Mouse (Mus musculus): ENCODE results near the gene Mkrn1. TPM values are rescaled to one million over a fixed set of nuclear protein-coding genes. Genes with fewer than 3 reads are reported as not detected.
"Not testable (repeated sequence)": the region's sequence is repeated elsewhere in the genome, so short reads cannot be mapped to it uniquely, and the experiment has no call there.

The Mkrn1 gene
- total RNA-seq, 4 experiments from 2014 or later: 14.0 to 18.6 (median 15.6) TPM

DNA sequence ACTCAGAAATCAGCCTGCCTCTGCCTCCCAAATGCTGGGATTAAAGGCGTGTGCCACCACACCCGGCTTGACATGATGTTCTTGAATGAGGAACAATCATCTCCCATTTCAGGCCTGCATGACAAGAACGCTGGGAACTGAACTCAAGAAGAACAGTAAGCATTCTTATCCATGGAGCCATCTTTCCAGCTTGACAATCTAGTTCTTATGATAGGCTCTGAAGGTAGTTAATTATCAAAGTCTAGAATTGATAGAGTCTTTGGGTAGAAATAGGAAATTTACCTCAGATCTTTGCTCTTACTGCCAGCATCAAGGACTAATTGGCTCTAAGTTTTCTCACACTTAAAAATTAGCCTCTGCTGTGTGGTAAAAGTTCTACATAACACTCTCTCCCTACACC lies 40.0 kb downstream of the Mkrn1 start:
- DNase-seq (ENCODE audit: low spot score in 2 of 2): no peak

DNA sequence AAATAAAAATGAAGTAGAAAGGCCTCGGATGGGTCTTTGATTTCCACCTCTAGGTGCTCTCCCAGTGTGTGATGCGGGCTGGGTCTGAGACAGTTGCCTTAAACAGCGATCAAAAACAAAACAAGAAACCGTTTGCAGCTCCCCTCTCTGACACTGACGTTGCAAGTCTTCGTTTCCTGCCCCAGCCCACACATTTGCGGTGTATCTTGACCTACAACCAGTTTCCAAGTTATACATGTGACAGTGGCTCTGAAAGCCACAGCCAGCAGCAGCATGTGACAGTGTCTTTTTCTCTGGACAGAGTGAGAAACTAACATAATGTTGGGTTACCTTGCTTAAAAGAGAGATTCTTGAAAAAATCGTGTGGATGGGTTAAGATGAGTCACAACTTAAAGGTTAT lies 40.5 kb downstream of the Mkrn1 start:
- no peak for DNase-seq (ENCODE audit: low spot score in 2 of 2)

DNA sequence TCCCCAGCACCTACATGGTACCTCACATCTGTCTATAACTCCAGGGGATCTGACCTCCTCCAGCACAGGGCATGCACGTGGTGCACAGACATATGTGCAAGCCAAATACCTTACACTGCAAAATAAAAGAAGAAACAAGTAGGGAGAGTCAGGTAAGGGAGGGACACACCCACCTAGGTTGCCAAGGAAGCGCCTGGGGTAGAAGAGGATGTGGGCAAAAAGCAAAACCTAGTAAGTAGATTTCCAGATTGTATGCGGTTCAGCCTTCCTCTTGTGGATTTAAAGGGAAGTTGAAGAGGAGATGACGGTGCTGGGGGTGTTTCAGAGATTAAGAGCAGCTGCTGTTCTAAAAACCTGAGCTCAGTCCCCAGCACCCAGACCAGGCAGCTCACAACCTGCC lies 41.0 kb downstream of the Mkrn1 start:
- no peak for DNase-seq (ENCODE audit: low spot score in 2 of 2)

- not testable (repeated sequence) for DNase-seq (ENCODE audit: low spot score in 2 of 2)
These were observed 42.0 kb downstream of the Mkrn1 start for GRCm38 (mm10) chr6:39378161-39378835.

GRCm38 (mm10) chr6:39377311-39377827 lies 42.9 kb downstream of the Mkrn1 start, which contains the start of gene Slc37a3:
Gene Slc37a3 (minus strand): TSS chr6:39377675.
- DNase-seq (ENCODE audit: low spot score in 2 of 2): peak; percentile 70 to 72

- DNase-seq (ENCODE audit: low spot score in 2 of 2): no peak
These were observed 43.5 kb downstream of the Mkrn1 start for GRCm38 (mm10) chr6:39376775-39377174.

GRCm38 (mm10) chr6:39373301-39373955 lies 46.8 kb downstream of the Mkrn1 start:
- no peak for DNase-seq (ENCODE audit: low spot score in 2 of 2)

DNA sequence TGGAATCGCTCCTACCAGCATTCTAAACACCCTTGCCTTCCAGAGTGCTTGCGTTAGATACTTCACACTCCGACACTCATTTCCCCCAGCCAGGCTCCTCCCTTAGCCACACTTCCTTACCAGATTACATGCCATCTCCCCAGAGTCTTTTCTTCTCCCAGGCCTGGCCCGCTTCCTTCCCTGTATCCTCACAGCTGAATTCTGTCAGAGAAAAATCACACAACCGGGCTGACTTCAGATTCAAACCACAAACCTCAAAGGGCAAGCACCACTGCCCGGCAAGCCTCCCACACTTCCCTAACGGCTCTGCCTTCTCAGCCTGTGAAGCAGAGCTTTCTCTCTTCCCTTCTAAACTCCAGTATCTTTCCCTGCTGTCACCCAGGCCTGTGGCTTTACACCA lies 47.5 kb downstream of the Mkrn1 start:
- peak; percentile 4 to 12 for DNase-seq (ENCODE audit: low spot score in 2 of 2)

GRCm38 (mm10) chr6:39372042-39372441 lies 48.2 kb downstream of the Mkrn1 start:
- no peak for DNase-seq (ENCODE audit: low spot score in 2 of 2)

DNA sequence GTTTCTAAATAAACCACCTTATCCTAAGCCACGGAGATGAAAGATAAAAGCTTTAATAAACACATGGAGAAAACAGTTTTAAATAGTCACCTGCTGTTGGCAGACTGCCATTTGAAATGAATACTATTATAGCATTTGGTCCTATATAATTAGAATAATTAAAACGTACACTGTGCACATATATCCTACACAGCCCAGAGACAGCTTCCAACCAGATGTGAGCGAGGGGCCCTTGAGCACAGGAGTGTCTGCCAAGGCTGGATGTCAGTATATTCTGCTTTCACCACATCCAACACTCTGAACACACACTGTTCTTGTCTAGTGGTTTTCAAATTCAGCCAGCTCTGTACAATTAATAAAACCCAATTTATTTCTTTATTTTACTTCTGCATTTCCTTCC lies 50.6 kb downstream of the Mkrn1 start:
- DNase-seq (ENCODE audit: low spot score in 2 of 2): no peak

- DNase-seq (ENCODE audit: low spot score in 2 of 2): no peak
These were observed 57.6 kb downstream of the Mkrn1 start for GRCm38 (mm10) chr6:39362684-39363083.

GRCm38 (mm10) chr6:39359207-39359606 lies 61.1 kb downstream of the Mkrn1 start:
- DNase-seq (ENCODE audit: low spot score in 2 of 2): not testable (repeated sequence)

- DNase-seq (ENCODE audit: low spot score in 2 of 2): no peak
These were observed 71.3 kb downstream of the Mkrn1 start for GRCm38 (mm10) chr6:39348946-39349345.

- no peak for DNase-seq (ENCODE audit: low spot score in 2 of 2)
These were observed 72.1 kb downstream of the Mkrn1 start for GRCm38 (mm10) chr6:39347880-39348814.

Other genes starting within 250 kb of the Mkrn1 start
- 10 to 100 TPM; 26.3 to 34.3 (median 28.9) TPM for gene Kdm7a, start 213.7 kb downstream of the Mkrn1 start, total RNA-seq (2022)
- 10 to 100 TPM; 12.1 to 18.0 (median 12.7) TPM for gene Slc37a3, start 42.8 kb downstream of the Mkrn1 start, total RNA-seq (2022)
- under 1 TPM in 1 of 4 experiments, not detected in 3; 0.18 TPM for gene Rab19, start 39.3 kb downstream of the Mkrn1 start, total RNA-seq (2022)
- 1 to 10 TPM; 1.5 to 2.8 (median 2.1) TPM for gene Dennd2a, start 137.4 kb upstream of the Mkrn1 start, total RNA-seq (2022)
- 1 to 10 TPM; 4.6 to 5.5 (median 5.1) TPM for gene Adck2, start 153.4 kb upstream of the Mkrn1 start, total RNA-seq (2022)
- under 1 TPM in 1 of 4 experiments, not detected in 3; 0.75 TPM for gene Gm42420, start 165.3 kb upstream of the Mkrn1 start, total RNA-seq (2022)
- 100 to 1,000 TPM; 404 to 454 (median 441) TPM for gene Ndufb2, start 172.1 kb upstream of the Mkrn1 start, total RNA-seq (2022)